Mouse (Mus musculus) gastrocnemius, adult 8-10 months (tissue): Measurements from ENCODE around the gene Tspan15. TPM values are rescaled to one million over a fixed set of nuclear protein-coding genes. Genes with fewer than 3 reads are reported as not detected.

Experiments
- DNase-seq, 2 experiments: peaks; one replicate each; pipeline ENCODE4 v3.0.0; 2022; ENCODE audit warnings: low spot score in 2 of 2
- total RNA-seq, 4 experiments: library from RNA; stranded (reverse); gene quantifications; 2 replicates each; pipeline ENCODE4 v1.2.4; 2022

Tspan15 gene
- total RNA-seq: 1 to 10 TPM; 4.6 to 7.3 (median 5.1) TPM

GRCm38 (mm10) chr10:62230708-62231394, at the start of gene Tspan15:
Gene Tspan15 (minus strand): TSS chr10:62231251.
- DNase-seq: peak; percentile 82 to 88

DNA sequence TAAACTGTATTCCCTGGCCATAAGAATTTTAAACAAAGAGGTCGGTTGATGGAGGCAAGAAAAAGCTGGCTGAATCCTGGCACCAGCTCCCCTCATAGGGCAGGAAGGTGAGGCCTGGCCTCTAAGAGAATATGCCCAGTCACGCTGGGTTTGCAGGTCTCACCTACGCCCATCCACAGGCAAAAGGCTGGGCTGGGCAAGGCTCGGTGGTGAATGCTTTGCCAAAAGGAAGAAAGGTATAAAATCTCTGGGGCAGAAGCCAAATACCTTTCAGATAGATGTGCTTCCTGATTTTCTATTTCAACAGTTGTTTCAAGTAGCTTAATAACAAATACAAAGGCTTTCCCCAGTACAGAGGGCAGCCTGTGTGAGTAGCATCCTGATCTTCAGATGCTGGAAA, 48.6 kb upstream of the Tspan15 start:
- DNase-seq: no peak

DNA sequence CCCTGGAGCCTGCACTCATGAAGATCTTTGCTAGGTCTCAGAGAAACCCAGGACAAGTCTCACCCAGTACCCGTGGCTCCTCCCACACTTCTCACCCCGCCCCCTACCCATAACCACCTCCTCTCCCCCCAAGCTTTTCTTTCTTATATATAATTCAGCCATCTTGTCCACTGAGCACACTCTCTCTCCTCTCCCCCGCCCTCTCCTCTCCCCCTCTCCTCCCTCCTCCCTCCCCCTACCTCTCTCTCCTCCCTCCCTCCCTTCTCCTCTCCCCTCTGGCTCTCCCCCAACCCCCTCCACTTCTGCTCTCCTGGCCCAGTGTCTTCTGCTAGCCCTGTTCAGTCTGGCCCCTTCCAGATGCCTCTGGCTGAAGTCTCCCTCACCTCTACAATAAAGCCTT, 48.0 kb upstream of the Tspan15 start:
- no peak for DNase-seq

DNA sequence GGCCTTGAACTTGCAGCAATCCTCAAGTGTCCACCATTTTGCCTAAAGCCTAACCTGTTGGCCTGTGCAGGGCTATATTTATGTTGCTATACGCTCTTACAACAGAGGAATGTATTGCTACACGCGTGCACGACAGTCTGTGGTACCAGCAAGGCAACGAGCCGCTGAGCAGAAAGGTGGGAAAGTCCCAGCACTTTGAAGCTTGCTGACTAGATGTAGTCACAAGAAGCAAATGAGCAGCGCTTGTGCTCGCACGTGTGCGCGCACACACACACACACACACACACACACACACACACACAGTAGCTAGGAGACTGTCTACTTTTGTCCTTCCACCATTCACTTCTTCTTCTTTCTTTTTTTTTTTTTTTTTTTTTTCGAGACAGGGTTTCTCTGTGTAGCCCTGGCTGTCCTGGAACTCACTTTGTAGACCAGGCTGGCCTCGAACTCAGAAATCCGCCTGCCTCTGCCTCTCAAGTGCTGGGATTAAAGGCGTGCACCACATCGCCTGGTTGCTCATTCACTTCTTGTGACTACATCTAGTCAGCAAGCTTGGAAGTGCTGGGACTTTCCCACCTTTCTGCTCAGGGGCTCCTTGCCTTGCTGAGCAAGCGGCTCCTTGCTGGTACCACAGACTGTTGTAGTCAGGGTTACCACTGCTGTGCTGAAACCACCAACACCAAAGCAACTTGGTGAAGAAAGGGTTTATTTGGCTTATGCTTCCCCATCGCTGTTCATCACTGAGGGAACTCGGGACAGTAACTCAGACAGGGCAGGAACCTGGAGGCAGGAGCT, 46.6 kb upstream of the Tspan15 start:
- DNase-seq: no peak

DNA sequence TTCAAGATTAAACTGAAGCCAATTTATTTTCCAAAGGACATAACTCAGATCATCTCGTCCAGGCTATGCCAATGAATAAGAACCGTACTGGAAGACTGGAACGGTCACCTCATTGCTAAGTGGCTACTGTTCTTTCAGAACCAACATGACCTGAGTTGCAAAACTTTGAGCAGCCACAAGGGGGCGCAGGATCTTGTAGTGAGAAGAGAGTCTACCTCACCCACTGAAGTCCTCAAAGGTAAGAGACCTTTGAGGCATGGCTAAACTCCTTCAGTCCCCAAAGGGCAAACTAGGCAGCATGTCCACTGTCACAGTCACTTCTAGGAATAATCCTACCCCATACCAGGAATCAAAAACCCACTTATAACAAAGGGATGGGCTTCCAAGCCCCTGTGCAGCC, 44.2 kb upstream of the Tspan15 start:
- peak; percentile 64 to 69 for DNase-seq

GRCm38 (mm10) chr10:62269278-62269677, 38.2 kb upstream of the Tspan15 start:
- no peak for DNase-seq

GRCm38 (mm10) chr10:62264299-62264698, 33.2 kb upstream of the Tspan15 start:
- DNase-seq: no peak

GRCm38 (mm10) chr10:62261115-62261886, 30.2 kb upstream of the Tspan15 start:
- no peak for DNase-seq

GRCm38 (mm10) chr10:62258298-62258697, 27.2 kb upstream of the Tspan15 start:
- DNase-seq: no peak

DNA sequence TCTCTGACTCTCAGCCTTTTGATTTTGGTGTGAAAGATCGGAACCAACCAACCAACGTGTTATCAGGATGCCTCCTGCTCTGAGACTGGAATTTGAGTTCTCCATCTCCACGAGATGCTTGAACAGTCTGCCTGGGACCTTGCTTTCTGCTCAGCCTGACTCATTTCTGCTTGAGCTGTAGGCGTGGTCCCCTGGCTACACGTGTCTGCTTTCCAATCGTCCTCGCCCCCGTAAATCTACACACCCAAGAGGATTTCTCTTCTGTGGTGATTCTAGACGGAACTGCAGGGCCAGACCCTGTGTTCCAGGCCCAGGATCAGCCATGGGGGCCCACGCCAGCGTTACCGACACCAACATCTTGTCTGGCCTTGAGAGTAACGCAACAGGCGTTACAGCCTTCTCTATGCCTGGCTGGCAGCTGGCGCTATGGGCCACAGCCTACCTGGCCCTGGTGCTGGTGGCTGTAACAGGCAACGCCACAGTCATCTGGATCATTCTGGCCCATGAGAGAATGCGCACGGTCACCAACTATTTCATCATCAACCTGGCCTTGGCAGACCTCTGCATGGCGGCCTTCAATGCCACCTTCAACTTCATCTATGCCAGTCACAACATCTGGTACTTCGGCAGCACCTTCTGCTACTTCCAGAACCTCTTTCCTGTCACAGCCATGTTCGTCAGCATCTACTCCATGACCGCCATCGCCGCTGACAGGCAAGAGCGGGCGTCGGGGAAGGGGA, 21.6 kb upstream of the Tspan15 start:
- DNase-seq: no peak

DNA sequence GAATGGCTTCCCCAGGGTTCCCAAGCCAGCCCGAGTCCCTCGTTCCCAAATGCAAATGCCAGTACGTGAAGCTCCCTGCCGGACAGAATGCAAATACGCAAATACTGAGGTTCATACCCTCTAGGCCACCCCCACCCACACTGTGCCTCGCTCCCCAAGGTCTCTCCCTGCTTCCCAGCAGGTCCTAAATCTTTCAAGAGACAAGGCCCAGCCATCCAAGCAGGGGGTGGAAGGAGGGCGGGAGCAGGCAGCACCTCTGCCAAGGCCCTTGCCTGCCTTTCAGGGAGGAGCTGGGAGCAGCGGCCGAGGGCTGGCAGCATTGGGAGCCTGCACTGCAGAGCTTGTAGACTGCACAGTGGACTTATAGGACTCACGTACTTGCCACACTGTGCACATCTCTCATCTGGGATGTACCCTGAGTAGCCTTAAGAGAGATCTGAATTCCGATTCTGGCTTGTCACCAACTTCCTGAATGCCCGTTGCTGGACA, 21.0 kb upstream of the Tspan15 start, which contains the start of gene Tacr2:
Tacr2 (plus strand) TSS at position 439 of the 489 bp plus-strand sequence.
- no peak for DNase-seq

GRCm38 (mm10) chr10:62247815-62248214, 16.8 kb upstream of the Tspan15 start:
- no peak for DNase-seq

GRCm38 (mm10) chr10:62247156-62247555, 16.1 kb upstream of the Tspan15 start:
- DNase-seq: no peak

GRCm38 (mm10) chr10:62244067-62244466, 13.0 kb upstream of the Tspan15 start:
- DNase-seq: no peak

DNA sequence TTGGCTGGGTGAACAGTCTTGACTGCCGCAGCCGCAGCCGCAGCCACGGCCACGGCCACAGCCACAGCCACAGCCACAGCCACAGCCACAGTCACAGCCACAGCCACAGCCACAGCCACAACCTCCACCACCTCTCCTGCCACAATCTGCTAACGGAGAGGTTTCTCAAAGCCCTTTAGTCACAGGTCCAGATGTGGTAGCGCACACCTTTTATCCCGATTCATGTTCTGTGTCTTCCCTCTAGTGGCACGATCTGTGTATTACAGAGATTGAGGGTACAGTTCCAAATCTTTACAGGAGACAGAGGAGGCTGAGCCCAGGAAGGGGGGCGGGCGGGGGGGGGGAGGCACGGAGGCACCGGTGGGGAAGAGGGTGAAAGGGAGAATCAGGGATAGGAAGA, 11.8 kb upstream of the Tspan15 start:
- DNase-seq: peak in 1 of 2 experiments; percentile 18

GRCm38 (mm10) chr10:62242358-62242757, 11.3 kb upstream of the Tspan15 start:
- no peak for DNase-seq

GRCm38 (mm10) chr10:62239270-62239669, 8.2 kb upstream of the Tspan15 start:
- peak; percentile 51 to 80 for DNase-seq

GRCm38 (mm10) chr10:62238688-62239087, 7.6 kb upstream of the Tspan15 start:
- DNase-seq: no peak

- DNase-seq: no peak
Observed at GRCm38 (mm10) chr10:62237205-62237604, 6.2 kb upstream of the Tspan15 start.

DNA sequence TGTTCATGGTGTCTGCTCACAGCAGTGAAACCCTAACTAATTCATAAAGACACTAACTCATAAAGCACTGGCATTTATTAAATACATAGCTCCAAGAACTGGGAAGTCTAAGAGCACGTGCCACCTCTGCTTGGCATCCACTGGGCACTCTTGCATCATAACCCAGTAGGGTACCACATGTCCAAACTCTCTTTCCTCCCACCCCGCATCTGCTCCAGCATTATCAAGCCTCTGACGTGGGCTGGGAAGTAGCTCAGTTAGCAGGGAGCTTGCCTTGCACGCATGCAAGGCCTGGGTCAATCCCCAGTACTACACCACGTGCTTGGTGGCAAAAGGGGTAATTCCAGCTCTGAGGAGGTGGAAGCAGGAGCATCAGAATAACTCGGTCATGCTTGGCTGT, 5.1 kb upstream of the Tspan15 start:
- DNase-seq: no peak

DNA sequence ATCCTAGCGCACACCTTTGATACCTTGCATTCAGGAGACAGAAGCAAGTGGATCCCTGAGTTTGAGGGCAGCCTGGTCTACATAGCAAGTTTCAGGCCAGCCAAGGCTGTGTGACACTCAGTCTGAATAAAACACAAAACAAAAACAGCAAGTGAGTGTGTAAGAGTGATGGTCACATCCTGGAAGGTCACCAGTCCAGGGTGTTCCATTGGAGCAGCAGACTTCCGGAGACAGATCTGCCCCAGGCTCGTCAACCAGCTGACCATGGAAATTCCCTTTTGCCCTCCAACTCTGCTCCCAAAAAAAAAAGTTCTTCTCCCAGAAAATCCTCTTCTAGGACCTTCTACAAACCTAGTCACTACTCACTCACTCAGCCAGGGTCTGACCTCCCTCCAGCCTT, 760 bp upstream of the Tspan15 start:
- no peak for DNase-seq
